Mouse (Mus musculus): ENCODE results near the gene Phpt1. TPM values are rescaled to one million over a fixed set of nuclear protein-coding genes. Genes with fewer than 3 reads are reported as not detected.

Gene Phpt1
- polyA plus RNA-seq, 3 experiments from 2014 or later, result 37.0 to 64.3 (median 56.2) TPM

Other genes with a start within 250 kb of the Phpt1 start
- 10 to 100 TPM; 21.2 to 24.3 (median 23.1) TPM for gene Man1b1, start 242.9 kb downstream of the Phpt1 start, polyA plus RNA-seq (2017; shearing (Covaris generic))
- gene Dpp7, start 218.9 kb downstream of the Phpt1 start, polyA plus RNA-seq (2017; shearing (Covaris generic)), result 10 to 100 TPM; 10.2 to 24.6 (median 21.1) TPM
- 10 to 100 TPM; 12.2 to 20.6 (median 18.3) TPM for gene Uap1l1, start 209.5 kb downstream of the Phpt1 start, polyA plus RNA-seq (2017; shearing (Covaris generic))
- gene Sapcd2, start 202.9 kb downstream of the Phpt1 start, polyA plus RNA-seq (2017; shearing (Covaris generic)), result 10 to 100 TPM in 1 of 3 experiments, under 1 TPM in 2; 0.44 to 10.5 (median 0.80) TPM
- 1 to 10 TPM in 1 of 3 experiments, under 1 TPM in 1, not detected in 1; 0.49 to 1.3 TPM for gene Entpd2, start 179.3 kb downstream of the Phpt1 start, polyA plus RNA-seq (2017; shearing (Covaris generic))
- gene Npdc1, start 175.9 kb downstream of the Phpt1 start, polyA plus RNA-seq (2017; shearing (Covaris generic)), result 1 to 10 TPM; 2.8 to 6.1 (median 6.0) TPM
- 10 to 100 TPM in 1 of 3 experiments, 1 to 10 TPM in 2; 4.1 to 14.7 (median 7.2) TPM for gene Fut7, start 152.0 kb downstream of the Phpt1 start, polyA plus RNA-seq (2017; shearing (Covaris generic))
- 10 to 100 TPM; 31.4 to 59.3 (median 41.8) TPM for gene Abca2, start 146.5 kb downstream of the Phpt1 start, polyA plus RNA-seq (2017; shearing (Covaris generic))
- gene Clic3, start 118.4 kb downstream of the Phpt1 start, polyA plus RNA-seq (2017; shearing (Covaris generic)), result 1 to 10 TPM; 1.2 to 1.9 (median 1.6) TPM
- 10 to 100 TPM; 70.4 to 92.1 (median 89.2) TPM for gene Paxx, start 114.1 kb downstream of the Phpt1 start, polyA plus RNA-seq (2017; shearing (Covaris generic))
- gene Ptgds, start 105.2 kb downstream of the Phpt1 start, polyA plus RNA-seq (2017; shearing (Covaris generic)), result not detected
- gene Lcn12, start 81.3 kb downstream of the Phpt1 start, polyA plus RNA-seq (2017; shearing (Covaris generic)), result not detected
- gene Fbxw5, start 74.5 kb downstream of the Phpt1 start, polyA plus RNA-seq (2017; shearing (Covaris generic)), result 10 to 100 TPM; 49.1 to 88.0 (median 76.8) TPM
- gene C8g, start 73.5 kb downstream of the Phpt1 start, polyA plus RNA-seq (2017; shearing (Covaris generic)), result 1 to 10 TPM; 2.1 to 5.1 (median 3.4) TPM
- 10 to 100 TPM; 74.8 to 85.3 (median 76.1) TPM for gene Traf2, start 28.3 kb downstream of the Phpt1 start, polyA plus RNA-seq (2017; shearing (Covaris generic))
- gene Edf1, start 17.4 kb downstream of the Phpt1 start, polyA plus RNA-seq (2017; shearing (Covaris generic)), result 100 to 1,000 TPM; 246 to 394 (median 269) TPM
- 1 to 10 TPM in 2 of 3 experiments, under 1 TPM in 1; 0.85 to 2.2 (median 1.3) TPM for gene Mamdc4, start 379 bp downstream of the Phpt1 start, polyA plus RNA-seq (2017; shearing (Covaris generic))
- gene Ajm1, start 6.5 kb upstream of the Phpt1 start, polyA plus RNA-seq (2017; shearing (Covaris generic)), result under 1 TPM in 1 of 3 experiments, not detected in 2; 0.07 TPM
- gene Rabl6, start 33.3 kb upstream of the Phpt1 start, polyA plus RNA-seq (2017; shearing (Covaris generic)), result 10 to 100 TPM; 14.0 to 28.3 (median 18.0) TPM
- not detected for gene Ccdc183, start 42.5 kb upstream of the Phpt1 start, polyA plus RNA-seq (2017; shearing (Covaris generic))
- gene Tmem141, start 46.8 kb upstream of the Phpt1 start, polyA plus RNA-seq (2017; shearing (Covaris generic)), result 1 to 10 TPM in 2 of 3 experiments, under 1 TPM in 1; 0.80 to 2.2 (median 1.1) TPM
- under 1 TPM in 1 of 3 experiments, not detected in 2; 0.96 TPM for gene Fcna, start 52.8 kb upstream of the Phpt1 start, polyA plus RNA-seq (2017; shearing (Covaris generic))
- gene Lcn8, start 77.9 kb upstream of the Phpt1 start, polyA plus RNA-seq (2017; shearing (Covaris generic)), result not detected
- not detected for gene Lcn5, start 82.7 kb upstream of the Phpt1 start, polyA plus RNA-seq (2017; shearing (Covaris generic))
- gene Lcn6, start 101.6 kb upstream of the Phpt1 start, polyA plus RNA-seq (2017; shearing (Covaris generic)), result not detected
- 1 to 10 TPM in 2 of 3 experiments, not detected in 1; 1.1 to 1.4 TPM for gene Lcn10, start 107.5 kb upstream of the Phpt1 start, polyA plus RNA-seq (2017; shearing (Covaris generic))
- not detected for gene Obp2a, start 124.8 kb upstream of the Phpt1 start, polyA plus RNA-seq (2017; shearing (Covaris generic))
- gene Bmyc, start 131.5 kb upstream of the Phpt1 start, polyA plus RNA-seq (2017; shearing (Covaris generic)), result 100 to 1,000 TPM in 1 of 3 experiments, 10 to 100 TPM in 2; 31.0 to 105 (median 84.4) TPM
- gene Obp2b, start 161.8 kb upstream of the Phpt1 start, polyA plus RNA-seq (2017; shearing (Covaris generic)), result not detected
- not detected for gene Lcn3, start 190.3 kb upstream of the Phpt1 start, polyA plus RNA-seq (2017; shearing (Covaris generic))
- not detected for gene Lcn11, start 201.8 kb upstream of the Phpt1 start, polyA plus RNA-seq (2017; shearing (Covaris generic))
- gene Gm13539, start 207.0 kb upstream of the Phpt1 start, polyA plus RNA-seq (2017; shearing (Covaris generic)), result not detected
- not detected for gene Glt6d1, start 240.6 kb upstream of the Phpt1 start, polyA plus RNA-seq (2017; shearing (Covaris generic))
- gene Lcn9, start 247.9 kb upstream of the Phpt1 start, polyA plus RNA-seq (2017; shearing (Covaris generic)), result not detected